Mouse (Mus musculus) forebrain, embryonic 15.5 days (tissue): Measurements from ENCODE around the gene Kalrn. TPM values are rescaled to one million over a fixed set of nuclear protein-coding genes. Genes with fewer than 3 reads are reported as not detected.

Source experiments
- ATAC-seq: fragments of 200-750 bp; cut with Nextera tagmentation; replicated peaks from 2 replicates; pipeline ENCODE4 v1.8.0; 2017; ENCODE audit warnings: mild to moderate bottlenecking, moderate TSS enrichment, moderate library complexity
- H3K27ac ChIP-seq: fragments of 300-500 bp; sonication (generic); replicated peaks from 2 replicates; pipeline ENCODE4 v1.5.1; 2015; ENCODE audit warnings: mild to moderate bottlenecking, inconsistent platforms
- H3K27me3 ChIP-seq: fragments of 300-500 bp; sonication (generic); 2 replicates; pipeline ENCODE4 v1.6.1; 2015; ENCODE audit warnings: inconsistent platforms
- H3K36me3 ChIP-seq: fragments of 300-500 bp; sonication (generic); 2 replicates; pipeline ENCODE4 v1.6.1; 2015; ENCODE audit warnings: mild to moderate bottlenecking, inconsistent platforms
- H3K4me1 ChIP-seq: fragments of 300-500 bp; sonication (generic); 2 replicates; pipeline ENCODE4 v1.6.1; 2015; ENCODE audit warnings: inconsistent platforms
- H3K4me2 ChIP-seq: fragments of 300-500 bp; sonication (generic); replicated peaks from 2 replicates; pipeline ENCODE4 v1.6.1; 2015; ENCODE audit warnings: mild to moderate bottlenecking, inconsistent platforms
- H3K4me3 ChIP-seq: fragments of 300-500 bp; sonication (generic); 2 replicates; pipeline ENCODE4 v1.5.1; 2015; ENCODE audit warnings: mild to moderate bottlenecking, inconsistent platforms
- H3K9ac ChIP-seq: fragments of 300-500 bp; sonication (generic); replicated peaks from 2 replicates; pipeline ENCODE4 v1.6.1; 2015; ENCODE audit warnings: mild to moderate bottlenecking, inconsistent platforms
- H3K9me3 ChIP-seq: fragments of 300-500 bp; sonication (generic); 2 replicates; pipeline ENCODE4 v1.6.1; 2016; ENCODE audit warnings: inconsistent platforms
- WGBS: fragments of 180-500 bp; shearing (Covaris S2); methylation state at CpG from one replicate; pipeline ENCODE4 v1.1.7; 2015; ENCODE audit warnings: mixed read lengths; 5-methylcytosine and 5-hydroxymethylcytosine counted together
- polyA plus RNA-seq: library from polyadenylated mRNA; unstranded; fragments of >200 nt; fragmentation: Nextera tagmentation; extraction: Ambion mirVana; gene quantifications from 2 replicates; pipeline ENCODE4 v1.2.1, GENCODE M21; 2015

The Kalrn gene
- polyA plus RNA-seq, 1 experiment from 2014 or later: 36.4 TPM

GRCm38 (mm10) chr16:34490506-34490905 lies 82.8 kb downstream of the Kalrn start:
- 46% methylated on average over 8 of the region's 8 CpGs for WGBS
- ATAC-seq: no peak
- Histone ChIP-seq H3K27ac (no peak overlapping the region), H3K4me1 (peaks cover 34% of the 10 kb centered on the region), H3K4me2 (no peak overlapping the region), H3K36me3 (no peaks in the 10 kb centered on the region), H3K9me3 (no peaks in the 10 kb centered on the region), H3K4me3 (no peak overlapping the region), H3K27me3 (no peaks in the 10 kb centered on the region), H3K9ac (no peak overlapping the region)

GRCm38 (mm10) chr16:34489805-34490325 lies 83.5 kb downstream of the Kalrn start:
- ATAC-seq: no peak
- H3K4me3 ChIP-seq: no peak overlapping the region
- H3K9ac ChIP-seq: no peak overlapping the region

GRCm38 (mm10) chr16:34487823-34488222 lies 85.5 kb downstream of the Kalrn start:
- Histone ChIP-seq H3K27me3 (no peaks in the 10 kb centered on the region), H3K4me2 (no peak overlapping the region), H3K4me3 (no peak overlapping the region), H3K4me1 (peaks cover 46% of the 10 kb centered on the region), H3K27ac (no peak overlapping the region), H3K36me3 (no peaks in the 10 kb centered on the region), H3K9ac (no peak overlapping the region), H3K9me3 (no peaks in the 10 kb centered on the region)
- WGBS: 92% methylated on average over 5 of the region's 5 CpGs
- no peak for ATAC-seq

More at GRCm38 (mm10) chr16:34489805-34490325, 83.5 kb downstream of the Kalrn start:
- Histone ChIP-seq H3K27ac (no peak overlapping the region), H3K36me3 (no peaks in the 10 kb centered on the region), H3K4me1 (peaks cover 40% of the 10 kb centered on the region), H3K4me2 (no peak overlapping the region), H3K9me3 (no peaks in the 10 kb centered on the region), H3K27me3 (no peaks in the 10 kb centered on the region)
- 55% methylated on average over 3 of the region's 3 CpGs for WGBS

- 91% methylated on average over 7 of the region's 7 CpGs for WGBS
- H3K4me1 ChIP-seq: peaks cover 46% of the 10 kb centered on the region
- ATAC-seq: no peak
- H3K27me3 ChIP-seq: no peaks in the 10 kb centered on the region
- no peak overlapping the region for H3K4me3 ChIP-seq
- no peak overlapping the region for H3K9ac ChIP-seq
- no peaks in the 10 kb centered on the region for H3K36me3 ChIP-seq
- H3K9me3 ChIP-seq: no peaks in the 10 kb centered on the region
- no peak overlapping the region for H3K4me2 ChIP-seq
- H3K27ac ChIP-seq: no peak overlapping the region
Observed at GRCm38 (mm10) chr16:34487268-34487667, 86.1 kb downstream of the Kalrn start.

GRCm38 (mm10) chr16:34485483-34485882 lies 87.8 kb downstream of the Kalrn start:
- no peaks in the 10 kb centered on the region for H3K27me3 ChIP-seq
- ATAC-seq: peak; percentile 45; the same call in 1 of the 2 replicates
- peaks cover 36% of the 10 kb centered on the region for H3K4me1 ChIP-seq
- WGBS: 61% methylated on average over 6 of the region's 6 CpGs
- no peak overlapping the region for H3K4me2 ChIP-seq
- H3K36me3 ChIP-seq: no peaks in the 10 kb centered on the region
- H3K27ac ChIP-seq: peak overlapping the region; percentile 33; the same call in 1 of the 2 replicates
- no peaks in the 10 kb centered on the region for H3K9me3 ChIP-seq
- H3K9ac ChIP-seq: no peak overlapping the region
- no peak overlapping the region for H3K4me3 ChIP-seq

- no peaks in the 10 kb centered on the region for H3K36me3 ChIP-seq
- peak overlapping the region; percentile 33; the same call in 1 of the 2 replicates for H3K27ac ChIP-seq
- H3K4me3 ChIP-seq: no peak overlapping the region
- H3K9me3 ChIP-seq: no peaks in the 10 kb centered on the region
- ATAC-seq: no peak
- WGBS: 72% methylated on average over 3 of the region's 3 CpGs
- H3K4me2 ChIP-seq: no peak overlapping the region
- H3K9ac ChIP-seq: no peak overlapping the region
- no peaks in the 10 kb centered on the region for H3K27me3 ChIP-seq
- H3K4me1 ChIP-seq: peaks cover 31% of the 10 kb centered on the region
Observed at GRCm38 (mm10) chr16:34484921-34485320, 88.4 kb downstream of the Kalrn start.

GRCm38 (mm10) chr16:34484213-34484612 lies 89.1 kb downstream of the Kalrn start:
- WGBS: 76% methylated on average over 1 of the region's 1 CpGs
- Histone ChIP-seq H3K9me3 (no peaks in the 10 kb centered on the region), H3K27me3 (no peaks in the 10 kb centered on the region), H3K4me3 (no peak overlapping the region), H3K4me1 (peaks cover 28% of the 10 kb centered on the region), H3K4me2 (no peak overlapping the region), H3K36me3 (no peaks in the 10 kb centered on the region), H3K9ac (no peak overlapping the region), H3K27ac (no peak overlapping the region)
- ATAC-seq: no peak

- Histone ChIP-seq H3K27ac (no peak overlapping the region), H3K36me3 (no peaks in the 10 kb centered on the region), H3K9ac (no peak overlapping the region), H3K9me3 (no peaks in the 10 kb centered on the region), H3K4me1 (peaks cover 28% of the 10 kb centered on the region), H3K4me2 (no peak overlapping the region), H3K27me3 (no peaks in the 10 kb centered on the region), H3K4me3 (no peak overlapping the region)
- WGBS: 51% methylated on average over 6 of the region's 6 CpGs
- no peak for ATAC-seq
Observed at GRCm38 (mm10) chr16:34483716-34484115, 89.6 kb downstream of the Kalrn start.

- Histone ChIP-seq H3K4me1 (peaks cover 51% of the 10 kb centered on the region), H3K27me3 (no peaks in the 10 kb centered on the region), H3K9ac (no peak overlapping the region), H3K36me3 (no peaks in the 10 kb centered on the region), H3K4me2 (no peak overlapping the region), H3K9me3 (no peaks in the 10 kb centered on the region), H3K27ac (0 out of 2 replicates have a peak overlapping the region, but pooled peaks have one; percentile 14), H3K4me3 (no peak overlapping the region)
- 61% methylated on average over 4 of the region's 4 CpGs for WGBS
- no peak for ATAC-seq
Observed at GRCm38 (mm10) chr16:34474741-34475140, 98.6 kb downstream of the Kalrn start.

GRCm38 (mm10) chr16:34473891-34474290 lies 99.4 kb downstream of the Kalrn start:
- Histone ChIP-seq H3K36me3 (no peaks in the 10 kb centered on the region), H3K4me2 (no peak overlapping the region), H3K4me3 (no peak overlapping the region), H3K4me1 (peaks cover 60% of the 10 kb centered on the region), H3K9ac (no peak overlapping the region), H3K27me3 (no peaks in the 10 kb centered on the region), H3K27ac (peak overlapping the region; percentile 58; the same call in 1 of the 2 replicates), H3K9me3 (no peaks in the 10 kb centered on the region)
- ATAC-seq: no peak
- 37% methylated on average over 4 of the region's 4 CpGs for WGBS

- Histone ChIP-seq H3K4me3 (no peak overlapping the region), H3K27ac (no peak overlapping the region), H3K9ac (no peak overlapping the region), H3K4me1 (peaks cover 83% of the 10 kb centered on the region), H3K9me3 (no peaks in the 10 kb centered on the region), H3K27me3 (no peaks in the 10 kb centered on the region), H3K36me3 (no peaks in the 10 kb centered on the region), H3K4me2 (no peak overlapping the region)
- whole genome bisulfite sequencing: 85% methylated on average over 4 of the region's 4 CpGs
- ATAC-seq: no peak
Observed at GRCm38 (mm10) chr16:34471441-34471840, 101.9 kb downstream of the Kalrn start.

GRCm38 (mm10) chr16:34470343-34470742 lies 103.0 kb downstream of the Kalrn start:
- Histone ChIP-seq H3K4me2 (no peak overlapping the region), H3K4me3 (no peak overlapping the region), H3K36me3 (no peaks in the 10 kb centered on the region), H3K9me3 (no peaks in the 10 kb centered on the region), H3K27me3 (no peaks in the 10 kb centered on the region), H3K4me1 (peaks cover 83% of the 10 kb centered on the region), H3K9ac (no peak overlapping the region), H3K27ac (peak overlapping the region; percentile 58)
- ATAC-seq: peak; percentile 14; the same call in 1 of the 2 replicates
- 68% methylated on average over 5 of the region's 5 CpGs for WGBS

- H3K4me3 ChIP-seq: no peak overlapping the region
- no peaks in the 10 kb centered on the region for H3K36me3 ChIP-seq
- H3K27me3 ChIP-seq: no peaks in the 10 kb centered on the region
- 29% methylated on average over 8 of the region's 8 CpGs for WGBS
- H3K27ac ChIP-seq: peak overlapping the region; percentile 58
- H3K4me1 ChIP-seq: peaks cover 77% of the 10 kb centered on the region
- H3K4me2 ChIP-seq: peak overlapping the region; percentile 16
- H3K9ac ChIP-seq: no peak overlapping the region
- ATAC-seq: peak; percentile 80
- H3K9me3 ChIP-seq: no peaks in the 10 kb centered on the region
Observed at GRCm38 (mm10) chr16:34469277-34469868, 104.0 kb downstream of the Kalrn start.
